ENCODE assay signal across 24 mouse cellular contexts in genomic region chr8:35111130-35111529, GRCm38 (mm10).
A peak's percentile ranks its signal among the peaks of the same experiment; 100 is the strongest.
DNase-seq lines count a peak whose midpoint lies in the region; ATAC-seq and TF ChIP-seq lines count a peak whose summit lies in the region.
"Had no signal": no experiment of that assay in that cellular context is flagged by ENCODE, and none has a peak within 500 bp of the region (broad histone marks: within the 10 kb centered on the region; RNA-seq: fewer than 3 reads in every experiment).

No protein-coding gene starts in this region.

- H3K79me2 ChIP-seq in heart, adult 2 months (replicated peaks; ENCODE audit: control insufficient read depth, insufficient read depth, low read length) = no peaks in the 10 kb centered on the region

- peaks cover 6% of the 10 kb centered on the region for H3K4me1 ChIP-seq in heart, adult 2 months (ENCODE audit: control insufficient read depth, insufficient read depth, low read length)
- H3K4me1 ChIP-seq in heart, embryonic 15.5 days (replicated peaks) = peaks cover 24% of the 10 kb centered on the region
- H3K4me1 ChIP-seq in lung, embryonic 16.5 days (replicated peaks; ENCODE audit: control insufficient read depth, insufficient read depth, low read length) = peaks cover 2% of the 10 kb centered on the region; the same call in 1 of the 2 replicates
- H3K4me1 ChIP-seq: forebrain, embryonic 13.5 days; stomach, embryonic 15.5 days had no signal

- no peak for TF ChIP-seq EP300 in heart, adult 2 months (IDR thresholded peaks at IDR 0.05; ENCODE audit: insufficient read depth, low read depth, low read length)

- no peak overlapping the region for H3K4me3 ChIP-seq in heart, adult 2 months
- H3K4me3 ChIP-seq in heart, embryonic 15.5 days = no peak overlapping the region
- H3K4me3 ChIP-seq in lung, embryonic 16.5 days (ENCODE audit: low read length) = no peak overlapping the region
- H3K4me3 ChIP-seq: forebrain, embryonic 13.5 days; hindbrain, embryonic 13.5 days; stomach, embryonic 15.5 days had no signal

- no peak for TF ChIP-seq CTCF in heart, adult 2 months (IDR thresholded peaks at IDR 0.05)

- no peak overlapping the region for H3K9ac ChIP-seq in heart, adult 2 months (ENCODE audit: low read depth, low read length)
- H3K9ac ChIP-seq in heart, embryonic 15.5 days = no peak overlapping the region
- no peak overlapping the region for H3K9ac ChIP-seq in lung, embryonic 16.5 days (ENCODE audit: low read length)
- H3K9ac ChIP-seq: forebrain, embryonic 13.5 days; hindbrain, embryonic 13.5 days; liver, embryonic 14.5 days; stomach, embryonic 15.5 days had no signal

- no peak overlapping the region for H3K27ac ChIP-seq in heart, adult 2 months
- peak overlapping the region; percentile 38 for H3K27ac ChIP-seq in heart, embryonic 15.5 days
- no peak overlapping the region for H3K27ac ChIP-seq in lung, embryonic 16.5 days (ENCODE audit: low read length)
- H3K27ac ChIP-seq: forebrain, embryonic 13.5 days; hindbrain, embryonic 13.5 days; liver, embryonic 14.5 days; stomach, embryonic 15.5 days had no signal

- no peaks in the 10 kb centered on the region for H3K9me3 ChIP-seq in heart, embryonic 15.5 days (replicated peaks)
- no peaks in the 10 kb centered on the region for H3K9me3 ChIP-seq in lung, embryonic 16.5 days (ENCODE audit: control insufficient read depth, low read length)
- H3K9me3 ChIP-seq: forebrain, embryonic 13.5 days; hindbrain, embryonic 13.5 days; stomach, embryonic 15.5 days had no signal

- no peaks in the 10 kb centered on the region for H3K27me3 ChIP-seq in heart, adult 2 months (ENCODE audit: control insufficient read depth, insufficient read depth, low read length)
- no peaks in the 10 kb centered on the region for H3K27me3 ChIP-seq in heart, embryonic 15.5 days
- no peaks in the 10 kb centered on the region for H3K27me3 ChIP-seq in lung, embryonic 16.5 days (ENCODE audit: control insufficient read depth, insufficient read depth, low read depth, low read length)
- H3K27me3 ChIP-seq: CH12.LX; forebrain, embryonic 13.5 days; hindbrain, embryonic 13.5 days; stomach, embryonic 15.5 days had no signal

- ATAC-seq in heart, embryonic 15.5 days (replicated peaks; ENCODE audit: insufficient number of reproducible peaks, insufficient read depth, low FRiP score, low read depth) = peak; percentile 37; the same call in 1 of the 2 replicates
- ATAC-seq in lung, embryonic 16.5 days (ENCODE audit: low read depth) = peak; percentile 76
- ATAC-seq: forebrain, embryonic 13.5 days; intestine, postnatal 0 days; midbrain, embryonic 16.5 days had no signal

- DNase-seq in heart, adult 11 months = peak; percentile 77
- no peak for DNase-seq in heart, adult 2 months
- no peak for DNase-seq in heart, postnatal 14 days
- no peak for DNase-seq in lung, postnatal 14 days
- DNase-seq in heart, postnatal 10 days = peak; percentile 11 to 25
- no peak for DNase-seq in left cerebral cortex, postnatal 25 days (ENCODE audit: low spot score in 2 of 2)
- DNase-seq: adrenal gland, adult 8-10 months; cerebellum, adult 9-10 months; cerebellum, postnatal 36 days; gastrocnemius, postnatal 14 days; kidney, adult 9 months; kidney, postnatal 10 days; layer of hippocampus, adult 9-11 months; liver; right cerebral cortex, postnatal 25 days had no signal

- no peak overlapping the region for H3K4me2 ChIP-seq in heart, embryonic 15.5 days
- H3K4me2 ChIP-seq in lung, embryonic 16.5 days (ENCODE audit: low read depth, low read length) = no peak overlapping the region
- H3K4me2 ChIP-seq: forebrain, embryonic 13.5 days; hindbrain, embryonic 13.5 days; stomach, embryonic 15.5 days had no signal

- intact Hi-C loops in heart, adult 2 months (cut with DNase I) = no loop called here
- intact Hi-C loops in heart, postnatal 14 days (cut with DNase I) = no loop called here
- intact Hi-C loops in heart, postnatal 10 days (cut with DNase I) = no loop called here
- intact Hi-C loops in left cerebral cortex, postnatal 25 days (cut with DNase I) = no loop called here

- H3K36me3 ChIP-seq in heart, adult 2 months (ENCODE audit: control insufficient read depth, insufficient read depth, low read length) = no peaks in the 10 kb centered on the region
- no peaks in the 10 kb centered on the region for H3K36me3 ChIP-seq in heart, embryonic 15.5 days
- H3K36me3 ChIP-seq in lung, embryonic 16.5 days (ENCODE audit: control insufficient read depth, insufficient read depth, low read length) = no peaks in the 10 kb centered on the region
- H3K36me3 ChIP-seq: hindbrain, embryonic 13.5 days; stomach, embryonic 15.5 days had no signal

- TF ChIP-seq POLR2A in heart, adult 2 months (IDR thresholded peaks at IDR 0.05; ENCODE audit: insufficient read depth, low read depth, low read length) = no peak

- WGBS in heart, adult 2 months = 22% methylated on average over 7 of the region's 7 CpGs
- 28% methylated on average over 7 of the region's 7 CpGs for WGBS in heart, embryonic 15.5 days
- 33% methylated on average over 7 of the region's 7 CpGs for WGBS in lung, embryonic 16.5 days

Comparison
In these comparisons a context has a peak if more than half of its experiments do, and no peak if none do; other contexts are left out.
1. DNase-seq: peak in heart, adult 11 months (single experiment) and heart, postnatal 10 days (2 of 2); none in heart, adult 2 months (0 of 2), heart, postnatal 14 days (0 of 2), lung, postnatal 14 days (single experiment) and left cerebral cortex, postnatal 25 days (0 of 2).